Mouse (Mus musculus): ENCODE measurements around the gene Creb3l1. TPM values are rescaled to one million over a fixed set of nuclear protein-coding genes. Genes with fewer than 3 reads are reported as not detected.

The Creb3l1 gene
- polyA plus RNA-seq, 2 experiments, result 0.66 to 0.84 TPM

GRCm38 (mm10) chr2:91953825-91954224 lies 70.5 kb downstream of the Creb3l1 start:
- TF ChIP-seq EP300 (IDR thresholded peaks at IDR 0.05; ENCODE audit: low read depth), result no peak
- TF ChIP-seq CTCF (IDR thresholded peaks at IDR 0.05; ENCODE audit: low read depth), result no peak
- H3K4me3 ChIP-seq (ENCODE audit: insufficient read depth in 1 of 2, low read depth in 2 of 2, low read length in 2 of 2), result no peak overlapping the region
- peaks cover 44 to 68% of the 10 kb centered on the region in 2 experiments for H3K4me1 ChIP-seq (replicated peaks; ENCODE audit: control insufficient read depth in 2 of 2, insufficient read depth in 2 of 2, low read length in 1 of 2)
- 44% methylated on average over 5 of the region's 5 CpGs for WGBS (ENCODE audit: insufficient replicate concordance)
- no peak overlapping the region for H3K9ac ChIP-seq (replicated peaks)
- no peaks in the 10 kb centered on the region for H3K36me3 ChIP-seq (replicated peaks; ENCODE audit: control insufficient read depth, insufficient read depth, low read depth)
- ATAC-seq (ENCODE audit: insufficient read depth), result no peak
- no peak overlapping the region for H3K27ac ChIP-seq
- no peak for DNase-seq (ENCODE audit: low read depth in 3 of 3, low spot score in 3 of 3)
- no peaks in the 10 kb centered on the region for H3K27me3 ChIP-seq (ENCODE audit: control insufficient read depth, insufficient read depth, low read length)
- no peak overlapping the region for H3K4me2 ChIP-seq (ENCODE audit: low read depth)
- no peaks in the 10 kb centered on the region for H3K9me3 ChIP-seq (ENCODE audit: control insufficient read depth, low read length)

DNA sequence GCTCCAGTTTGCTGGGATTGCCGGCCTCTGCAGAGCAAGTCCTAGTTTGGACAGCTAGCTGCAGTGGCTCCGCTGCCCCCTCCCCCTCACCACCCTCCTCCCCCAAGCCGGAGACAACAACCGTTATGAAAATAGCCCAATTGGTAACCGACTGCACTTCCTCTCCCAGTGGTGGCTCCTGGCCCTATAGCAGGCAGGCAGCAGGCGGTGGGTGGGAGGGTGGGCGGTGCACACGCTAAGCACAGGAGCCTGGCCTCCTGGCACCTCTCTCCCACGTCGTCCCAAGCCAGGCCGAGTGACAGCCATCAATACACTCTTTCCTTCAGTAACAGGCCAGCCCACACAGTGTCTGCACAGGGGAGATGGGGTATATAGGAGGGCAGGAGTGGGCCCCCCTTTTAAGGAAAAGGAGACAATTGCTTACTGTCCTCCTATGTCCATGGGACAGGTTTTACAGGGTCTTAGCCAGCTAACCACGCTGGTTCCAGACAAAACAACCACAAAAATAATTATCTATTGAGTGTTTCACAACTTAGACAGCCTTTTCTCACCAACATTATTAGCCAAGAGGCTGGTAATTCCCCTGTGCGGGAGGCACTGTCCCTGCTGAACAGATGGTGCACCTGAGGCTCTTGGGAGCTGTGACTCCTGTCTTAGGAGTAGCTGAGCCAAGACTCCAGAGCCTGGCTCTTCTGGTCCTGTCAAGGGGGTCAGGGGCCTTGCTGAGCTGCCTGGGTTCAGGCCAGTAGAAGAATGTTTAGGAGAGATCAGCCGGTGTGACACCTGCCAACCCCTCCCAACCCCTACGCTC lies 73.8 kb downstream of the Creb3l1 start:
- WGBS (ENCODE audit: insufficient replicate concordance), result 7% methylated on average over 15 of the region's 15 CpGs
- TF ChIP-seq CTCF (IDR thresholded peaks at IDR 0.05; ENCODE audit: low read depth) (0 out of 2 replicates have a peak, but pooled peaks have one; percentile 1), EP300 (IDR thresholded peaks at IDR 0.05; ENCODE audit: low read depth) (no peak)

DNA sequence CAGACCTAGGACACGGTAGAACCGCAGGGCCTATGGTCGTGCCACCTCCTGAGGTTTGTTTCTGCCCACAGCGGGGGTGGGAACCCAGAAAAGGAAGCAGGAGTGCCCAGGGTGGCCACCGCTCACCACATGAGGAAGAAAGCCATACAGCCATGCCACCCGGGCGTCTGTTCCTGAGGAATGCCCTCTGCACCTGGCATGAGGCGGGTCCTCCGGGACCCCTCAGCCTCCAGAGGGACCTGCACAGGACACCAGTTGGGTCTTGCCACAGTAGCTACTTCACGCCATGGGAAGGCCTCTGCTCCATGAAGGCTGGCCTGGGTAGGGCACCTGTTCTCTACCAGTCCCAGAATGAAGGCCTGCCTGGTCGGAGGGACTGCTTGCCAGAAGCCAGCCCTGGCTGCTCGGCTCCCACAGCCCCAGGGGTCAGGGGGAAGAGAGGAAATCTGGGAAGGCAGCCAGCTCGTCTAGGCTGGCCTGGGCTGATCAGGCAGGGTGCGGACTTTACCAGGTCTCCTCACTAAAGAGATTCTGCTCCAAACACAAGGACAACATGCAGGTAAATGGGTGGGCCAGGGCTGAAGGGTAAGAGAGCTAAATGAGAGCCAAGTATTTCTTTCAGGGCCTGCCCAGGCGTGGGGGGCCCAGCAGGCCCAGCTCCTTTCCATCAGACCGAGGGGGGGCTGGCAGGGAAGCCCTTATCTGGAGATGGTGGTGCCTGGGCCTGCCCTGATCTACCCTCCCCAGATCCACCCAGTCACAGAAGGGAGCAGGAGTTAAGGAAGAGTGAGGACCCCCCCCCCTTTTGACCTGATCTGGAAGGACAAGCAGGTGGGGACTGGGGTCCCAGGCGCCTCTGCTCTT lies 74.7 kb downstream of the Creb3l1 start:
- Histone ChIP-seq H3K27ac (peak overlapping the region; percentile 74), H3K4me1 (replicated peaks; ENCODE audit: control insufficient read depth in 2 of 2, insufficient read depth in 2 of 2, low read length in 1 of 2) (peaks cover 50 to 62% of the 10 kb centered on the region in 2 experiments), H3K9me3 (ENCODE audit: control insufficient read depth, low read length) (no peaks in the 10 kb centered on the region), H3K27me3 (ENCODE audit: control insufficient read depth, insufficient read depth, low read length) (no peaks in the 10 kb centered on the region), H3K4me2 (ENCODE audit: low read depth) (peak overlapping the region; percentile 68), H3K9ac (replicated peaks) (peak overlapping the region; percentile 63), H3K36me3 (replicated peaks; ENCODE audit: control insufficient read depth, insufficient read depth, low read depth) (peaks cover 4% of the 10 kb centered on the region; the same call in 1 of the 2 replicates), H3K4me3 (ENCODE audit: insufficient read depth in 1 of 2, low read depth in 2 of 2, low read length in 2 of 2) (peak overlapping the region; percentile 48 to 53)
- TF ChIP-seq CTCF (IDR thresholded peaks at IDR 0.05; ENCODE audit: low read depth) (0 out of 2 replicates have a peak, but pooled peaks have one; percentile 6), EP300 (IDR thresholded peaks at IDR 0.05; ENCODE audit: low read depth) (peak; percentile 88)
- ATAC-seq (ENCODE audit: insufficient read depth) (peak; percentile 81), DNase-seq (ENCODE audit: low read depth in 3 of 3, low spot score in 3 of 3) (peak in 1 of 3 experiments; percentile 62)
- 7% methylated on average over 17 of the region's 17 CpGs for WGBS (ENCODE audit: insufficient replicate concordance)

More for the DNA sequence above, 73.8 kb downstream of the Creb3l1 start:
- Histone ChIP-seq H3K36me3 (replicated peaks; ENCODE audit: control insufficient read depth, insufficient read depth, low read depth) (no peaks in the 10 kb centered on the region; the same call in 1 of the 2 replicates), H3K4me1 (replicated peaks; ENCODE audit: control insufficient read depth in 2 of 2, insufficient read depth in 2 of 2, low read length in 1 of 2) (peaks cover 52 to 68% of the 10 kb centered on the region in 2 experiments), H3K4me2 (ENCODE audit: low read depth) (peak overlapping the region; percentile 68), H3K27ac (peak overlapping the region; percentile 74), H3K27me3 (ENCODE audit: control insufficient read depth, insufficient read depth, low read length) (no peaks in the 10 kb centered on the region), H3K4me3 (ENCODE audit: insufficient read depth in 1 of 2, low read depth in 2 of 2, low read length in 2 of 2) (peak overlapping the region; percentile 48 to 53), H3K9ac (replicated peaks) (peak overlapping the region; percentile 63), H3K9me3 (ENCODE audit: control insufficient read depth, low read length) (no peaks in the 10 kb centered on the region)
- ATAC-seq (ENCODE audit: insufficient read depth) (peak; percentile 74), DNase-seq (ENCODE audit: low read depth in 3 of 3, low spot score in 3 of 3) (peak in 1 of 3 experiments; percentile 59)

DNA sequence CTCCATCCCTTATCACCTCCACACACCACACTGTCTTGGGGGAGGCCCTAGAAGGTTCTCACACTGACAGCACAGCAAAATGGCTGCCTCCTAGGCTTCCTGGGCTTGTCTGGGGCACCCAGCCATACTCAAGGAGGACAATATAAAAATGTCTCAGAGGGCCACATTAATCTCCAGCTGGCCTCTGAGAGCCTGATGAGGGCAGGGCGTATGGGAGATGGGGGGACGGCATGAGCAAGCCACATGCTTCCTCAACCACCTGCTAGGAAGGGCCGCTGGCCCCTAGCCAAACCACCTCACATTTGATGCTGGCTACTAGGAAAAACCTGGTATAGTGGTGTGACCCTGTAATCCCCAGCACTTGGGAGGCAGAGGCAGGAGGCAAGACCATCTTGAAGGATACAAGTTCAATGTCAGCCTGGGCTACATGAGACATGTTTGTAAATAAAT lies 75.5 kb downstream of the Creb3l1 start:
- peak overlapping the region; percentile 48 to 53 for H3K4me3 ChIP-seq (ENCODE audit: insufficient read depth in 1 of 2, low read depth in 2 of 2, low read length in 2 of 2)
- TF ChIP-seq CTCF (IDR thresholded peaks at IDR 0.05; ENCODE audit: low read depth) (no peak), EP300 (IDR thresholded peaks at IDR 0.05; ENCODE audit: low read depth) (no peak)
- ATAC-seq (ENCODE audit: insufficient read depth) (peak; percentile 36), DNase-seq (ENCODE audit: low read depth in 3 of 3, low spot score in 3 of 3) (no peak)
- peak overlapping the region; percentile 63 for H3K9ac ChIP-seq (replicated peaks)
- H3K4me1 ChIP-seq (replicated peaks; ENCODE audit: control insufficient read depth in 2 of 2, insufficient read depth in 2 of 2, low read length in 1 of 2), result peaks cover 50 to 60% of the 10 kb centered on the region in 2 experiments
- no peaks in the 10 kb centered on the region for H3K27me3 ChIP-seq (ENCODE audit: control insufficient read depth, insufficient read depth, low read length)
- peak overlapping the region; percentile 74 for H3K27ac ChIP-seq
- H3K9me3 ChIP-seq (ENCODE audit: control insufficient read depth, low read length), result no peaks in the 10 kb centered on the region
- 17% methylated on average over 3 of the region's 3 CpGs for WGBS (ENCODE audit: insufficient replicate concordance)
- peaks cover 4% of the 10 kb centered on the region; the same call in 1 of the 2 replicates for H3K36me3 ChIP-seq (replicated peaks; ENCODE audit: control insufficient read depth, insufficient read depth, low read depth)
- H3K4me2 ChIP-seq (ENCODE audit: low read depth), result peak overlapping the region; percentile 68

Measured in liver, embryonic 14.5 days (tissue).